Mouse (Mus musculus): Measurements from ENCODE around the gene Fam207a. TPM values are rescaled to one million over a fixed set of nuclear protein-coding genes. Genes with fewer than 3 reads are reported as not detected.

Fam207a gene
- total and polyA plus RNA-seq, 3 experiments = 8.2 to 10.4 (median 10.3) TPM

DNA sequence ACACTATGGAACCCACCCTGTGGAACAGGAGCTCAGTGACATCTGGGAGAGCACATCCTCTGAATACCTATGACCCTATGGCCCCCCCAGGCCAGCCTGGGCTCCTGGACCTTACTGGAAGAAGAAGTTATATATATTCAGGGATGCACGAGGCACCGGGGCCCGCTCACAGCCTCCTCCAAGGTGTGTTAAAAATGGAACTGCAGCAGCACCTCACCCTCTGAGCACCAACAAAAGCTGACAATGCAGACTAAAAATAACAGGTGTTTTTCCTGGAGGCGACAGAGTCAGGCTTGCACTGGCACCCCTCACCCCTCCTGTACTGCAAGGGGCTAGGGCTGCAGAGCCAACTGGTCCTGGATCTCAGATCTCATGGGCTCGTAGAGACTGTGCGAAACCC lies 48.2 kb downstream of the Fam207a start:
- H3K4me3 ChIP-seq = no peak overlapping the region
- no peak for TF ChIP-seq CTCF (IDR thresholded peaks at IDR 0.05)
- no peak for TF ChIP-seq EP300 (IDR thresholded peaks at IDR 0.05; ENCODE audit: insufficient read depth, low read depth, low read length)
- H3K27me3 ChIP-seq (ENCODE audit: control insufficient read depth, insufficient read depth, low read length) = no peaks in the 10 kb centered on the region
- H3K4me1 ChIP-seq (ENCODE audit: control insufficient read depth, insufficient read depth, low read length) = peaks cover 29% of the 10 kb centered on the region
- no peaks in the 10 kb centered on the region for H3K79me2 ChIP-seq (replicated peaks; ENCODE audit: control insufficient read depth, insufficient read depth, low read length)
- 54% methylated on average over 6 of the region's 6 CpGs for WGBS
- no peak for DNase-seq
- intact Hi-C loops (cut with DNase I) = no loop called here
- H3K27ac ChIP-seq = no peak overlapping the region; the same call in 1 of the 2 replicates
- no peaks in the 10 kb centered on the region for H3K36me3 ChIP-seq (ENCODE audit: control insufficient read depth, insufficient read depth, low read length)
- H3K9ac ChIP-seq (ENCODE audit: low read depth, low read length) = no peak overlapping the region

DNA sequence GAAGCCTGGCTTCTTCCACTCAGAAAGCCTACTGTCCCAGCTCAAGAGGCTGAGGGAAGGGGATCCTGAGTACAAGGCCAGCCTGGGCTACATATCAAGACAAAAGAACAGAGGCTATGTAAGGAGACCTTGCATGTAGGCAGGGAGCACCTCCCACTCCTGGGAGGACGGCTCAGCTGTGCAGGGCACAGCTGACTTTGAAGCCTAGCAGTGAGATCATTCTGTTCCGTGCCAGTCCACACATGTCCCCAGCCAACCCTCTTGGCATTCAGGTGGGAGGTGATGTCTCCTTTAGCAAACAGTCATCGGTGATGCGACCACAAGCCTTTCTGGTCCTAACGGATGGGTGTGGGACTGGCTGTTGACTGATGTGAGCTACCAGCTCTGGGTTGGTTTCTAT lies 49.7 kb downstream of the Fam207a start:
- no peak overlapping the region for H3K9ac ChIP-seq (ENCODE audit: low read depth, low read length)

DNA sequence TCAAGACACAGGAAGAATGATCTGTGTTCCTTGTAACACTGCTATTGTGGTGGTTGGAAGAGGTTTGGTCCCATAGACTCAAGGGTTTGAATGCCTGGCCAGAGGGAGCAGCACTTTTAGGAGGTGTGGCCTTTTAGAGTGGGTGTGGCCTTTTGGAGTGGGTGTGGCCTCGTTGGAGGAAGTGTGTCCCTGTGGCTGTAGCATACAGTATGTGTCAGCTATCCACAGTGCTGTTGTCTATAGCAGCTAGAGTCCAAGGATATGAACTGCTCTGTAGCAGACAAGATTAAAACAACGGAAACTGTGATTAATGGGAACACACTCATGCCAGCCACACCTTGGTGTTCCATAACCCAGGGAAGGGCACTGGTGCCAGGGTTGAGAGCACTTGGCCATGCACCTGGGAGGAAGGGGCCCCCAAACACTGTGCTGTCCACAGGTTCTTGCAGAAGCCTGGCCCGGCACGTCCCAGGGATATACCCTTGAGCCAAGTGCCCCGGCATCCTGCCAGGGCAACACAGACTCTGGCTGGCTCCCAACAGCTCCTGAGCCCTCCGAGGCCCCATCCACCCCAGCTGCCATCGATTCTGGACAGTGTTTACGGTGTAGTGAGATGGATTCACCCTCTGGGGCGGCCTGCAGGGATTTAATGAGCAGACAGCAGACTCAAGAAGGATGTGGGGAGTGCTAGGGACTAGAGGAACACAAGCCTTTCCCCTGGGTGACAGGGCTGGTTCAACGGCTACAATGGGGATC lies 51.2 kb downstream of the Fam207a start:
- peaks cover 19% of the 10 kb centered on the region for H3K4me1 ChIP-seq (ENCODE audit: control insufficient read depth, insufficient read depth, low read length)

More for the DNA sequence above, 49.7 kb downstream of the Fam207a start:
- no peak for DNase-seq
- no peak overlapping the region for H3K27ac ChIP-seq
- intact Hi-C loops (cut with DNase I) = no loop called here
- peaks cover 22% of the 10 kb centered on the region for H3K4me1 ChIP-seq (ENCODE audit: control insufficient read depth, insufficient read depth, low read length)
- TF ChIP-seq CTCF (IDR thresholded peaks at IDR 0.05) (no peak), EP300 (IDR thresholded peaks at IDR 0.05; ENCODE audit: insufficient read depth, low read depth, low read length) (no peak), POLR2A (IDR thresholded peaks at IDR 0.05; ENCODE audit: insufficient read depth, low read depth, low read length) (no peak)
- H3K36me3 ChIP-seq (ENCODE audit: control insufficient read depth, insufficient read depth, low read length) = no peaks in the 10 kb centered on the region
- no peak overlapping the region for H3K4me3 ChIP-seq
- 79% methylated on average over 5 of the region's 5 CpGs for WGBS
- no peaks in the 10 kb centered on the region for H3K27me3 ChIP-seq (ENCODE audit: control insufficient read depth, insufficient read depth, low read length)
- H3K79me2 ChIP-seq (replicated peaks; ENCODE audit: control insufficient read depth, insufficient read depth, low read length) = no peaks in the 10 kb centered on the region

DNA sequence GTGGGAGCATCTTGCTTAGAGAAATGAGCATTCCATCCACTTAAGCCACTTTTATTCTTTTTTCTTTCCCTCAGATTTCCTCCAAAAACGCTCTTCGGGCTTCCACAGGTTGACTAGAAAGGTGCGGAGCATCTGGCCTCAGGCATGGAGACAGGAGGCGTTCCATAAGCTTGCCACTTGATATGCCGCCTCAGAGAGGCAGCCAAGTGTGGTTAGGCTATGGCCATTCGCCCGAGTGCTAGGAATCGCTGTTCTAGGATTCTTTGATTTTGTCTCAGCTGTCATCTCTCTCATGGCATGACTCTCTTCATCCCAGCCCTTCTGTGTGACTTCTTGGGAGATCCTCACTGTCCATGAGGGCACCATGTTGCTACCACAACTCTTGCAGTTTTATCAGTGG lies 54.4 kb downstream of the Fam207a start:
- TF ChIP-seq POLR2A (IDR thresholded peaks at IDR 0.05; ENCODE audit: insufficient read depth, low read depth, low read length) (no peak), EP300 (IDR thresholded peaks at IDR 0.05; ENCODE audit: insufficient read depth, low read depth, low read length) (no peak), CTCF (IDR thresholded peaks at IDR 0.05) (no peak)
- DNase-seq = no peak
- H3K4me3 ChIP-seq = no peak overlapping the region
- no peaks in the 10 kb centered on the region for H3K36me3 ChIP-seq (ENCODE audit: control insufficient read depth, insufficient read depth, low read length)
- H3K4me1 ChIP-seq (ENCODE audit: control insufficient read depth, insufficient read depth, low read length) = peaks cover 9% of the 10 kb centered on the region
- H3K9ac ChIP-seq (ENCODE audit: low read depth, low read length) = no peak overlapping the region
- WGBS = 93% methylated on average over 8 of the region's 8 CpGs
- intact Hi-C loops (cut with DNase I) = no loop called here
- H3K79me2 ChIP-seq (replicated peaks; ENCODE audit: control insufficient read depth, insufficient read depth, low read length) = no peaks in the 10 kb centered on the region
- no peaks in the 10 kb centered on the region for H3K27me3 ChIP-seq (ENCODE audit: control insufficient read depth, insufficient read depth, low read length)
- no peak overlapping the region for H3K27ac ChIP-seq

More for the DNA sequence above, 51.2 kb downstream of the Fam207a start:
- Histone ChIP-seq H3K79me2 (replicated peaks; ENCODE audit: control insufficient read depth, insufficient read depth, low read length) (no peaks in the 10 kb centered on the region), H3K4me3 (no peak overlapping the region), H3K27ac (peak overlapping the region; percentile 12), H3K9ac (ENCODE audit: low read depth, low read length) (no peak overlapping the region), H3K27me3 (ENCODE audit: control insufficient read depth, insufficient read depth, low read length) (no peaks in the 10 kb centered on the region), H3K36me3 (ENCODE audit: control insufficient read depth, insufficient read depth, low read length) (no peaks in the 10 kb centered on the region)
- intact Hi-C loops (cut with DNase I) = no loop called here
- WGBS = 17% methylated on average over 10 of the region's 10 CpGs
- TF ChIP-seq EP300 (IDR thresholded peaks at IDR 0.05; ENCODE audit: insufficient read depth, low read depth, low read length) = no peak
- peak; percentile 72 to 75 for DNase-seq

DNA sequence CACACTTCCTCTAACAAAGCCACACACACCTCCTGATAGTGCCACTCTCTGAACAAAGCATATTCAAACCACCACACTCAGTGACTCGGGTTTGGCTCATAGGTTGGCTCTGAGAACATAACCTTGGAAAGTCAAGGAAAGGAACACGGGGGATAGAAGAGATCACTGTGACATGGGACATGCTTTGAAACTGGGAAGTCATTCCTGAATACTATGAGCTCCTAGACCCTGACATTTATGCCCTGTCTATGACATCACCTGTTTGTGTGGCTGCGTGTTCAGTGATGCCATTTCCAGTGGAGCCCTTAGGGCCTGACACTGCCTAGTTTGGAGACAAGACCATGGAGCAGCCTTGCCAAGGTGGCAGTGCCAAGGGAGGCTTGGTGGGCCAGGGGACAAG lies 57.9 kb downstream of the Fam207a start:
- Histone ChIP-seq H3K27me3 (ENCODE audit: control insufficient read depth, insufficient read depth, low read length) (no peaks in the 10 kb centered on the region), H3K36me3 (ENCODE audit: control insufficient read depth, insufficient read depth, low read length) (no peaks in the 10 kb centered on the region; the same call in 1 of the 2 replicates), H3K27ac (peak overlapping the region; percentile 86; the same call in 1 of the 2 replicates), H3K4me1 (ENCODE audit: control insufficient read depth, insufficient read depth, low read length) (peaks cover 15% of the 10 kb centered on the region), H3K79me2 (replicated peaks; ENCODE audit: control insufficient read depth, insufficient read depth, low read length) (no peaks in the 10 kb centered on the region), H3K9ac (ENCODE audit: low read depth, low read length) (no peak overlapping the region), H3K4me3 (no peak overlapping the region)
- no peak for DNase-seq
- no peak for TF ChIP-seq CTCF (IDR thresholded peaks at IDR 0.05)
- no peak for TF ChIP-seq EP300 (IDR thresholded peaks at IDR 0.05; ENCODE audit: insufficient read depth, low read depth, low read length)
- no peak for TF ChIP-seq POLR2A (IDR thresholded peaks at IDR 0.05; ENCODE audit: insufficient read depth, low read depth, low read length)
- WGBS = 81% methylated on average over 3 of the region's 3 CpGs
- intact Hi-C loops (cut with DNase I) = no loop called here

DNA sequence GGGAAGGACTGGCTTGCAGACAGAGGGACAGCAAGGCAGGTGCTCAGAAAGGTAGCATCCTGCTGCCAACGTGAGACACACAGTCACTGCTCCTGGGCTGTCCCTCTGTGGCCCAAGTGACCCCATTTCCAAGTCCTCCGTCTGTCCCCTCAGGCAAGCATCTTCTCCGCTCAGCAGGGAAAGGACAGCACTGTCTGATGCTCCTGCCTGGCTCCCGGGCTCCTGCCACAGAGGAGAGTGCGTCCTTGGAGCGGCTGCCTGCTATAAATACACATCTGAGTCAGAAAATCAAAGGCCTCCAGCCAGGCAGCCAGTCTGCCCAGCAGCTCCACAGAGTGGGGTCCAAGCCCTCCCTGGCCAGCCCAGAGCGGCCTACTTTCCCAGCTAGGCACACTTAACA lies 59.1 kb downstream of the Fam207a start:
- Histone ChIP-seq H3K36me3 (ENCODE audit: control insufficient read depth, insufficient read depth, low read length) (no peaks in the 10 kb centered on the region; the same call in 1 of the 2 replicates), H3K79me2 (replicated peaks; ENCODE audit: control insufficient read depth, insufficient read depth, low read length) (no peaks in the 10 kb centered on the region), H3K27ac (peak overlapping the region; percentile 86), H3K4me3 (no peak overlapping the region), H3K4me1 (ENCODE audit: control insufficient read depth, insufficient read depth, low read length) (peaks cover 15% of the 10 kb centered on the region), H3K27me3 (ENCODE audit: control insufficient read depth, insufficient read depth, low read length) (no peaks in the 10 kb centered on the region), H3K9ac (ENCODE audit: low read depth, low read length) (peak overlapping the region; percentile 16; the same call in 1 of the 2 replicates)
- intact Hi-C loops (cut with DNase I) = no loop called here
- TF ChIP-seq POLR2A (IDR thresholded peaks at IDR 0.05; ENCODE audit: insufficient read depth, low read depth, low read length) (peak; percentile 42; the same call in 1 of the 2 replicates), EP300 (IDR thresholded peaks at IDR 0.05; ENCODE audit: insufficient read depth, low read depth, low read length) (no peak)
- peak; percentile 56 to 78 for DNase-seq
- 60% methylated on average over 7 of the region's 7 CpGs for WGBS

Measured in heart, adult 2 months (tissue).